Mouse (Mus musculus): ENCODE data around the gene Akap8l. TPM values are rescaled to one million over a fixed set of nuclear protein-coding genes. Genes with fewer than 3 reads are reported as not detected.

Gene Akap8l
- polyA plus RNA-seq, 1 experiment from 2014 or later: 78.9 TPM

Small RNAs within 50 kb of the gene (microRNA-seq; reads per million reads assigned to microRNA genes)
- gene Gm22201: not detected

Other genes starting within 250 kb of the Akap8l start
- 12.1 and 14.5 TPM in 2 replicates for gene Notch3, start 183.8 kb downstream of the Akap8l start, polyA plus RNA-seq (2015; fragmentation: Nextera tagmentation; extraction: Ambion mirVana)
- 14.4 and 25.3 TPM in 2 replicates for gene Ephx3, start 161.1 kb downstream of the Akap8l start, polyA plus RNA-seq (2015; fragmentation: Nextera tagmentation; extraction: Ambion mirVana)
- gene Brd4, start 65.9 kb downstream of the Akap8l start, polyA plus RNA-seq (2015; fragmentation: Nextera tagmentation; extraction: Ambion mirVana): 51.7 and 58.0 TPM in 2 replicates
- gene Akap8, start 29.4 kb downstream of the Akap8l start, polyA plus RNA-seq (2015; fragmentation: Nextera tagmentation; extraction: Ambion mirVana): 94.7 and 98.8 TPM in 2 replicates
- 23.7 and 24.5 TPM in 2 replicates for gene Wiz, start 38.8 kb upstream of the Akap8l start, polyA plus RNA-seq (2015; fragmentation: Nextera tagmentation; extraction: Ambion mirVana)
- 1.8 and 2.1 TPM in 2 replicates for gene Rasal3, start 53.0 kb upstream of the Akap8l start, polyA plus RNA-seq (2015; fragmentation: Nextera tagmentation; extraction: Ambion mirVana)
- gene Pglyrp2, start 73.6 kb upstream of the Akap8l start, polyA plus RNA-seq (2015; fragmentation: Nextera tagmentation; extraction: Ambion mirVana): 0.39 and 0.84 TPM in 2 replicates
- 26.2 and 42.6 TPM in 2 replicates for gene Cyp4f39, start 102.1 kb upstream of the Akap8l start, polyA plus RNA-seq (2015; fragmentation: Nextera tagmentation; extraction: Ambion mirVana)
- 7.2 and 7.5 TPM in 2 replicates for gene Cyp4f17, start 155.4 kb upstream of the Akap8l start, polyA plus RNA-seq (2015; fragmentation: Nextera tagmentation; extraction: Ambion mirVana)
- 26.4 and 28.7 TPM in 2 replicates for gene Cyp4f16, start 186.0 kb upstream of the Akap8l start, polyA plus RNA-seq (2015; fragmentation: Nextera tagmentation; extraction: Ambion mirVana)

All from stomach, embryonic 16.5 days (tissue).